Mouse (Mus musculus) small intestine, adult 2 months (tissue): Measurements from ENCODE around the gene Slc25a38.

Source experiments
- CTCF ChIP-seq: fragments of 200-500 bp; IDR thresholded peaks from 2 replicates; pipeline ENCODE4 v1.5.1; 2012; ENCODE audit warnings: low read depth, mild to moderate bottlenecking, control low read depth, inconsistent platforms, low read length, moderate library complexity, mixed read lengths; ENCODE audit not compliant: insufficient replicate concordance, insufficient read length; ENCODE audit errors: extremely low read depth
- POLR2A ChIP-seq: fragments of 200-500 bp; IDR thresholded peaks from 2 replicates; pipeline ENCODE4 v1.6.1; 2012; ENCODE audit warnings: low read depth, mild to moderate bottlenecking, control low read depth, inconsistent platforms, low read length, moderate library complexity

DNA sequence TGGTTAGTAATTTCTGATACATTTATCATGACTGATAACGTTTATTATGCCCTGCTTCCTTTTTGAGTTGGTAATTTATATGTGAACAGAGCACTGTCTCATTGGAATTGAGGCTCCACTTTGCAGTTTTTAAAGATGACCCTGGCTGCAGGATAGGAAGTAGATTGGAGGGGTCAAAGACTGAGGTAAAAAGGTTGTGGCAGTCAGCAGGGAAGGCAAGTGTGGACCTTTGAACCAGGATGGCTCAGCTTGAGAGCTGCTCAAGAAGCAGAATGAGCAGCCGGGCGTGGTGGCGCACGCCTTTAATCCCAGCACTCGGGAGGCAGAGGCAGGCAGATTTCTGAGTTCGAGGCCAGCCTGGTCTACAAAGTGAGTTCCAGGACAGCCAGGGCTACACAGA is 3.3 kb downstream of the Slc25a38 start:
- no peak for TF ChIP-seq CTCF
- no peak for TF ChIP-seq POLR2A
